Mouse (Mus musculus) CD4-positive helper T cell, adult 2 months (primary cell): ENCODE data around the gene Gsap.
"Not testable (repeated sequence)": the region's sequence is repeated elsewhere in the genome, so short reads cannot be mapped to it uniquely, and the experiment has no call there.

Experiments
- DNase-seq: peaks from one replicate; pipeline ENCODE4 v3.0.0-alpha.2; 2012; ENCODE audit warnings: low read depth, missing footprints, low spot score

Gene Gsap

DNA sequence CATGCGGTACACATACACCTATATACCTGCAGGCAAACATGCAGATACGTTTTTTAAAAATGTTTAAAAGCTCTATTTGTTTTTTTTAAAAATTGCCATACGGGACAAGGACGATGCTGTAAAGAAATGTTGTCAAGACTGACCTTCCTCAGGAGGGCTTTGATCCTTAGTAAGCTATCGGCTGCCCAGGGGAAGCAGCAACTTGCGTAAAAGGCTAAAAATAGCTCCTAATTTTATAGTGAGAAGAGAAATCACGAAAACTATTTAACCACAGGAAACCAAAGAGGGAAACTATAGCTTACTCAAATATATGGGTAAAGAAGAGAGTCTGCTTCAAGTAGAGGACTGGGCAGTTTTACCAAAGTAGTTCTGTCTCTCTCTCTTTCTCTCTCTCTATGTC, 74.7 kb downstream of the Gsap start:
- DNase-seq, result no peak

DNA sequence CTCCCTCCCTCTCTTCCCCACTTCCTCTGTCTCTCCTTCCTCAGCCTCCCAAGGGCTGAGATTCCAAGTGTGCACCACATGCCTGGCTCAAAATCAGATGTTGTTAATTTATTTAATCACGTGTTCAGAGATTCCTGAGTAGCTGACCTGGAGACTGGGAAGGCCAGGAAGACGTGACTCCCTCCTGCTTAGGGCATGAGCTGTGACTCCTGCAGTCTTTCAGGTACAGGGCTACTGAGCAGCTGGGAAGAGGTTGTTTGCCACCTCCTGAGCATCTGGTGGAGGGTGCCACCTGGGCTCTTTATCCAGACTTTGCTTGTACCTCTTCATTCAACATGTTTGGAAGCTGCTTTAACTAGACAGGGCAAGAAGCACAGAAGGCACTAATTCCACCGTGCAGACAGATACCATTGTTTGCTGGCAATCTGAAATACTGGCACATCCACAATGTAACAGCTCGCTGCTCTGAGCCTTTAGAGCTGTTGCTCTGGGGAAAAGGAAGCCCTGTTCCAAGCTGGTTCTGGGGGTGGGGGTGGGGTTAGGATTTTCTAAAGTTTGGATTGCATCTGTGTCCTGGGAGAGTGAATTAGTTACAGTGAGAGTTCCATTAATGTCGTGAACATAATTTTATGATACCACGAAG, 75.3 kb downstream of the Gsap start:
- DNase-seq, result no peak

DNA sequence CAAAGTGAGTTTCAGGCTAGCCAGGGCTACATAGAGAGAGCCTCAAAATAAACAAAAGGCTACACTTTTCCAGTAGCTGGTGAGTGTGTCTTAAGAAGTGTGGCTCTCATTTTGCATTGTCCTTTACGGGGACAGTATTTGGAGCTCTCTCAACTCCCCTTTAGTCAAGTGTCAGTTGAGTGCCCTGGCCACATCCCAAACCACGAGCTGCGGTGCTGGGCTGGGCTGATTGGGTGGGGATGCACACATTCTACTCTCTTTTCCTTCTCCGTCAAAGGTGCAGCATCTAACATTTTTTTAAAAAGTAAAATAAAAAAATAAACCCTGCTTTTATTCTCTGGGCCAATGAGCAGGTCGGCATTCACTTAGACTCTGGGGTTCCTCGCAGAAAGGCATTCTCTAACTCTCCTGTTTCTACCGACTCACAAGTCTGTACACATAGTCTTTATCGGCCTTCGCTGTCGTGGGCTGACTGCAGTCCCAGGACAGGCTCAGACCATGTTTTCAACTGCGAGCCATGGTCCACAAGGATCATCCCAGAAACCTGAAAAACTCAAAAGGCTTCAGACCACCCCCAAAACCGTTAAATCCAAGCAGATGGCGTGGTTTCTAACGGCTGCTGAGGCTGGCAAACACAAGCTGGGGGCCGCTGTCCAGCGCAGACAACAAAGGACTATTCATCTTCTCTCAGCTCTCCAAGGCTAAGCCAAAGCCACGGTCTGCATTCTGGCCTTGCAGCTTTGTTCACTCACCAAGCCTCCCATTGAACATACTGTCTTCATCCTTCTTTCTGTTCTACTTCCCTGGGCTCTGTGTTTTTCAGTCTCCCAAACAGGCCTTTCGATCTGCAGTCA, 77.4 kb downstream of the Gsap start:
- no peak for DNase-seq

DNA sequence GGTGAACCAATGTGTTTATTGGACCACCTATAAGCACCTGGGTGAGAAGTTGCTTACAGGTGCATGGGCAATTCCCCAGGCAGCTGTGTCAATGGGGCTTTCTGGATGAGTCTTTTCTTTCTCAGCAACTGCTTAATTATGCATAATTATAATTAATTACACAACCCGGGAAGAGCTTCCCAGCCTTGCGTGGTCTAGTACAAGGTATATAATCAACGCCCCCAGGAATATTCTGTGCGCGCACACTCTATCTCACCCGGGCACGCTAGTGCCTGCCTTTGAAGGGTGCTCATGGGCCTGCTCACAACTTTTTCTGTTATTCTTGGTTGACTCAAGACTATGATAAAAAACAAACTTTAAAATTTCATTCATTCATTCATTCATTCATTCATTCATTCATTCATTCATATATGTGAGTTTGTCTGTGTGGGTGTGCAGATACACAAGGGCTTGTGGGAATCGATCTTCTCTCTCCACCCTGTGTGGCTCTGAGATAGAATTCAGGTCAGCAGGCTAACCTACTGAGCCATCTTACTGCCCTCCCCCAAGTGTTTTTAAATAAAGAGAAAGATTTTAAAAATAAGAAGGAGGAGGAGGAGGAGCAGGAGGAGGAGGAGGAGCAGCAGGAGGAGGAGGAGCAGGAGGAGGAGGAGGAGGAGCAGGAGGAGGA, 78.4 kb downstream of the Gsap start:
- DNase-seq, result no peak

DNA sequence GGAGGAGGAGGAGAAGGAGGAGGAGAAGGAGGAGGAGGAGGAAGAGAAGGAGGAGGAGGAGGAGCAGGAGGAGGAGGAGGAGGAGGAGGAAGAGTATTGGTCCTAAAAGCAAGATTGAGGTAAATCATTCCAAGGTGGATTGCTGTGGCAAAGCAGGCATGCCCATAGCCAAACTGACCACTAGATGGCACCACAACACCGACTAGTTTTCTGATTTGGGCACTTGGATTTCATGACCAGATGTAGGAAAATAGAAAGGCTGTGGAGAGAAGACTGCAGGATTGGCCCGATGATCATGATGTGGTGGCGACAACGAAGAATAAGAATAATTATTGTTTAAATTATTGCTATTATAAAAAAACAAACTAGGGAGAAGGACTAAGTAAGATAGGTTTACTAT, 79.0 kb downstream of the Gsap start:
- peak; percentile 68 for DNase-seq

DNA sequence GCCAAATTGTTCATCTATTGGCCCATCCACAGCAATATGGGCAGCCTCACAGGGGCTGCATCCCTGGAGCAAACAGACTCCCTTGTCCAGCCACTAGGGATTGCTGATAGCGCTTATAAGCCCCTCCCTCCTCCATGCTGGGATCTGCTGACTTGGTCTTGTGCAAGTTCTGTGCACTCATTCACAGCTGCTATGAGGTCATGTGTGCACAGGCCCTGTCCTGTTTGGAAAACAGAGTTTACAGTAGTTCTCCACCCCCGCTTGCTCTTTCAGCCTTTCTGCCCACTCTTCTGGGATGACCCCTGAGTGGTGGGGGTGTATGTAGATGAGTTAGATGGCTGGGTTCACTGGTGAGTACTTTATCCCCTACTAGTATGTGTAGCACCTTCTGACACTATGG, 81.0 kb downstream of the Gsap start:
- DNase-seq, result peak; percentile 7

DNA sequence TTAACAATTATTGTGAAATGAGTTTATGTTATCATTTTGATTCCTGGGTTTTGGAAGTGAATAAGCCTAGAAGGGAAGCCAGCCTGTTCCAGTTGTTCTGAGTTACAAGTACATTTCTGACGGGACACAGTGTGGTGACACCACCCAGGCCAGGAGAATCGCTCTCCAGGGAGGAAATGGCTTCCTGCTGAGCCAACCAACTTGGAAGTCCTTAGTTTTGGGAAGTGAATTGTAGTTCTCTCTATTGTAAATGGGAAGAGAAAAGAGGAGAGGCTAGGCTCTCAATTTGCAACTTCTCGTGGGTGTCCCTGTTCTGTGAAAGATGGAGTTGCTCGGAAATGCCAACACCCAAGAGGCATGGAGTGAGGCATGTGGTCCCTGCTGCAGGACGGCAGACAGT, 83.4 kb downstream of the Gsap start:
- DNase-seq, result no peak

DNA sequence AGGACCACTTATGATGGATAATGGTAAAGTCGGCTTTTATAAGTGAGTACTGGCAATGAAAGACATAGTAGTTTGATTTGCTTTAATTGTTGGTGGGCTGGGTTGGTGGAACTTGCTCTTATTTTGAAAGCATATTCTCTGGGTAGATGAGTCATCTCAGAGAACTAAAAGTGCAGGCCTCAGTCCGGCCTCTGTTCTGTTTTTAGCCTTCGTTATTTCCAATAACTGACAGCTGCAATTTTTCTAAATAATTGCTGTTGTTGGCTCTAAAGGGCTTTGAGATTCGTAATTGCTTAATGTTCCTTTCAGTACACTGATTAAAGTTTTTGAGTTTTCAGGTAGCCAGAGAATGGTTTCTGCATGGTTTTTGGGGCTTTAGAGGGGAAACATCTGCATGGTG, 84.7 kb downstream of the Gsap start:
- no peak for DNase-seq

DNA sequence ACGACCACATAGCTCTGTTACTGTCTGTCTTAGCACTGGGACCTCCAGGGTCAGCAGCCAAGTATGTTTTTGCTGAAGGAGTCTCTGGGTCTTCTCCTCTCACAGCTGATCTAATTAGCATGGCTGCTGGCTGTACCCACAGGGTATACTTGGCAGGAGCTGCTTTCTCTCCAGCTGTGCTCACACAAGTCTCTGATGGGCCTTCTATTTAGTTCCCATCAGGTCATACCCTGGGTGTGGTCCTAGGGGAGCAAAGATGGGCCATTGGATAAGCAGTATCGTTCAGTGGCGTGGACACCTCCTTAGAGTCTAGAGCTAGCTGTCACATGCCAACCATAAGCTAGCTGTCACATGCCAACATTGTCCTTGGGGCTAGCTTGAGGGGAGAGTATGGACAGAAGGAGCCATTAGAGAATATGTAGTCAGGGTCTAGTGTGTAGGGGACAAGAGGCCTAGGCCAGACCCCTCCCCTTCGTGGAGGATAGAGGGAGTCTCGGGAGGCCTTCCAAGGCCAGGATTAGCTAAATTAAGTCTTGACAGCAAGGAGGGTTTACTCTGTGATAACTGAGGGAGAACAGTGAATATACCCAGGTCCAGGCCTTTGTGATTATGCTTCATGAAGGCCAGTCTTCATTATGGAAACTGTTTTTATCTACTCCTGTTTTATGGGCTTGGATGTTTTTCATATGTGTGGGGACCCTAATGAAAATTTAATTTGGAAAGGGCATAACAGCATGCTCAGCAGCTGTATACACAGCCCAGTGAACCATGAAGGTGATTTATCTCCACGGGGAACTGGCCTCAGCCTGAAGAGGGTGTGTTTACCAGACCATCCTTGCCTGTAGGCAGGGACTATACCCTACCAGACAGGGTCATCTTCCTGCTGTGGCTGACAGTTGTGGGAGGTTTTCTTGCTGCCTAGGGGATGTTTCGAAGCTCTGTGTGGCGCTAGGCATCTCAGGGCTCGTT, 85.6 kb downstream of the Gsap start:
- DNase-seq, result no peak

DNA sequence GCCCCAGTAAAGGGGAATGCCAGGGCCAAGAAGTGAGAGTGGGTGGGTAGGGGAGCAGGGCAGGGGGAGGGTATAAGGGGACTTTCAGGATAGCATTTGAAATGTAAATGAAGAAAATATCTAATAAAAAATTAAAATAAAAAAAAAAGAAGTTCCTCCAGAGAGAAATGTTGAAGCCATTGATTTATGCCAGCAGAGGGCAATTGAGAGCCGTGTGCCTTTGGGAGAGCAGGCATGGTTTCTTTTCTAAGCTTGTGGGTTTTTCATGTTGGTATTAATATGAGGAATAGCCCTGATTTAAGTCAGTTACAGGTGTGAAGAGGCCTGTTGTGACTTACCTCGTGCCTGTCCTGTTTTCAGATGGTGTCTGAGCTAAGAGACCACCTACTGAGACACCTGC, 91.6 kb downstream of the Gsap start:
- not testable (repeated sequence) for DNase-seq

DNA sequence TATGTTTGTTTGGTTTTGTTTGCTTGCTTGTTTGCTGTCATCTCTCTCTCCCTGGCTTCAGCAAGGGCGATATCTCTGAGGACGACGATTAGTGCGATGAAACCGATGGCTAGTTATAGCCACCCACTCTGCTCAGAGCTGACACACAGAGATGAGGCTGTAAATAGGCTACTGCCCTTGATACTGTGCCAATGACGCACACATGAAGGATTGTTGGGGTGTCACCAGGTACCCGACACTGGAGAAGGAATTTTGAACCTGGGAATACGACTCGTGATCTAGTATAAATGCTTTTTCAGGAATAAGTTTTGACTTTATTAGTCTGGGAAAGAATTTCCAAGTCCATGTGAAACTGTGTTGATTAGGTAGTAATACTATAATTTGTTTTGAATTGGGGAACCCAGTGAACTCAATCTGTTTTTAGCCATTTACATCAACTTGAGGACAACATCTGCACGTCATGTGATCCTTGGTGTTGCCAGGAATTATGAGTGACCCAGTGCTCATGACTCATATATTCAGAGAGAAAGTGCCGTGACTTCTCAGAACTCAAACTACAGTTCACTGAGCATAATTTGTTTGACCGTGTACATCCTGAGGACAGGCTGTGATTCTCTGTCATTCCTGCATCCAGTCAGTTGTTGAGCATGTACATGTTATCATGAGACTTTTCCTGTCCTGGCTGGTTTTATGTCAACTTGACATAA, 97.5 kb downstream of the Gsap start:
- DNase-seq, result no peak

DNA sequence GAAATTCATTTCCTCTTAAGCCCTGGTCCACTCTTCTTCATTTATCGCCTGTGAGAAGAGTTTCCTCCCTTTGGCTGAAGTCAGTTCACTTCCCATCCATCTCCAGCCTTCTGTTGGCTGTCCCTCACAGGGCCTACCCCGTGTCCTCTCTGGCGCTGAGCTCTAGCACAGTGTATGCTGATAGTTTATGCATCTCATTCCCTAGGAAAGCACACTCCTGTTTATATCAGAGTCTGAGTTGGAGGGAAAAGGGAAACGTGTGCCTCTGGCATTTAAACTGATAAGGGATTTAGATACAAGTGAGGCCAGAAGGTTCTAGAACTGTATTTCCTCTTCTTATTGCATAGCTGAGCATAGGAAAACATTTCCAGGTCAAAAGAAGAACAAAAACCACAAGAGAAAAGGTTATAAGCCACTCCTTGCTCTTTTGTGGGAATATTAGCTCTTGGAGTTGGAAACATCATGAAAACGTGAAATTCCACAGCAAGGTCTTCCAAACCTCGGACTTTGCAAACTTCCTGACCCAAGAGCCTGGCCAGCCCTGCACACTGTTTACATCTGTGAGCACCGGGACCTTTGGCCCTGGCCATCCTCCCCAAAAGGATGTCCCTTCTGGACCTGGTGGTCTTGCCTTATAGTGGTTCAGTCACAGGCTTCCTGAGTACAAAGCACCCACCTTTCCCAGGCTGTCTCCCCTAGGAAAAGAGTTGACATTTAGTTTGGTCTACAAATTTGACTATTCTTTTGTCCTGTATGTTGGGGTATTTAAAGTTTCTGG, 102.8 kb downstream of the Gsap start:
- no peak for DNase-seq

DNA sequence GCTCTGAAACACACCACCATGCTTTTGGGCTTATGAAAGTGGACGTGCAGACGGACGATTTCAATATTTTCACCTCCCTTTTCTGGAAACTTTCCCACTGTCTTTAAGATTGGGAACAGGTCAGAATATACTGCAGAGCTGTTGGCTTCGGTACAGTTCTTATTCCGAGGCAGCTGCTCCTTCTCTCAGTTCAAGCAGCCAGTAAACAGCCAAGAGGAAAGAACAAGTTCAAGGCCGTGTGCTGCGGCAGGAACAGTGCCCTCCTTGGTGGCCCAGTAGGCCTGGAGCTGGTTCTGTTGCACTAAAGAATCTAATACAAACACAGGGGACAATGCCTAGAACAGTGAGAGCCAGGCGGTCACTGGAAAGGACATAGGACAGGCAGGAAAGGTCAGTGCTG, 104.5 kb downstream of the Gsap start:
- no peak for DNase-seq

DNA sequence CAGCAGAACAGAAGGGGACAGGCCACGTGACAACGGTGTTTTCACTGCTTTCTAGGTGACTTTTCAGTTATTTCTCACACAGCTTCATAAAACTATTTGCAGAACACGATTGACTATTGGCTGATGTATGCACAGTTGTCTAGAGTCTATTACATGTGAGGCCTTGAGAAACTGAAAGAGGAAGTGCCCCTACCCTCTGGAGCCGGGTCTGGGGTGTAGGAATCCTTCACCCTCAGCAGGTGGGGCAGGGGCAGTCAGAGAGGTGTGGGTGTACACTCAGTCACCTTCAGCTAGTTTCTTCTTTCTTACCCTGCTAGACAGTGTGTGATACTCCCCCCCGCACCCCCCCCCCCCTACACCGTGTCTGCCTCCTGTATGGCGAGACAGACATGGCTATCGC, 109.6 kb downstream of the Gsap start:
- no peak for DNase-seq

DNA sequence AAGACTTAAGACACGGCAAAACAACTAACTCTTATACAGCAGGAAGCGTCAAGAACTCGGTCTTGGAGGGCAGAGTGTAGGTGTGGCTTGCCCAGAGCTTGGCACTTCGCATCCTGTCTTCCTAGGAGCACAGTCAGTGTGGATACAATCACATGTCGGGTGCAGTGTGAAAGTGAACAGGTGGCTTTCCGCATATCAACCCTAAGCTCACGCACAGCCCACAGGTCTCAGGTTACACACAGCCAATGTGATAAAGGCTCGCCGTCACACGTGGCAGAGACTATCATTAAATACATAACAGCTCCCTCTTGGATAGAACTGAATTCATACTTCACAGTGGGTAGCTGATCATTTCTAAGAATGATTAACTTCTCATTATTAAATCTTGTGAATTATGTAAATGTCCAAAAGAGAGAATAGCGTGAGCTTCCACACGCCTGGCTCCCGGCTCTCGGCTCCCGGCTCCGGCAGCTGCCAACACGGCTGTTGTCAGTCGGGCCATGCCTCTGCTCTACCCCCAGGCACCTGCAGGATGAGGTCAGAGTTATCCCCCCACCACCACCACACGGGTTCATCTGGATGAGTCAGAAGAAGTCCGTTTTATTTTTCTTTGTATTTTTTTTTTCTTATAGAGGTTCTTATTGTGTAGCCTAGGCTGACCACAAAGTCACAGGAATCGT, 113.2 kb downstream of the Gsap start:
- no peak for DNase-seq

DNA sequence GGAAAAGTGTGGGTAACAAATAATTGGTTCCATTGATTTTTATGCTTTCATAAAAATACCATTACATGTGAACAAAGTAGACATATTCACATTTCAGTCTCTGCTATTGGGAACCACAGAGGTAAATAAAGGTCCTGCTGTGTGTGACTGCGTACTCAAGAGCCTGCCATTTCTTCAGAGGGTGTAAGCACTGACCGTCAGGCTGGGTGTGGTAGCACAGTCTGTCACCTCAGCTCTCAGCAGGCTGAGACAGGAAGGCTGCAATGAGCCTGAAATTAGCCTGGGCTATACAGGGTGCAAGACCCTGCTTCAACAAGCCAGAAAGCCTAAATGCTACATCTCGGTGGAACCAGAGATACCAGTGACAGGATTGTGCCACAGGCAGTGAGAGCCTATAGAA, 114.0 kb downstream of the Gsap start:
- DNase-seq, result no peak

DNA sequence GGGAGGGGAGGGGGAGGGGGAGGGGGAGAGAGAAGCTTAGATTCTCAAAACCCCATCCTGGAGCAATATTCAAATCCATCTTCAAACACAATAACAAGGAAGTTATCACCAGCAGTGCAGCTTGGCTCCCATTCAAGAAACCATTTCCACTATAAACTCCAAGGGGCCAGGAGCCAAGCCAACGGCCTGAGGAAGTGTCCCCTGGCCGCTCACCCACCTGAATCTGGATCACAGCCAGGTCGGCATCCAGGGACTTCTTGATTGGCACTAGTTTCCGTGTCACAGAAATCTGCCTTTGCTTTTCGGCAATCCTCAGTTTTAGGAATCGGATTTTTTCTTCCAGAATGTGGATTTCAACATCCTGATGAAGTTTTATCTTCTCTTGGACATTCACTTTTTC, 115.0 kb downstream of the Gsap start:
- DNase-seq, result no peak

DNA sequence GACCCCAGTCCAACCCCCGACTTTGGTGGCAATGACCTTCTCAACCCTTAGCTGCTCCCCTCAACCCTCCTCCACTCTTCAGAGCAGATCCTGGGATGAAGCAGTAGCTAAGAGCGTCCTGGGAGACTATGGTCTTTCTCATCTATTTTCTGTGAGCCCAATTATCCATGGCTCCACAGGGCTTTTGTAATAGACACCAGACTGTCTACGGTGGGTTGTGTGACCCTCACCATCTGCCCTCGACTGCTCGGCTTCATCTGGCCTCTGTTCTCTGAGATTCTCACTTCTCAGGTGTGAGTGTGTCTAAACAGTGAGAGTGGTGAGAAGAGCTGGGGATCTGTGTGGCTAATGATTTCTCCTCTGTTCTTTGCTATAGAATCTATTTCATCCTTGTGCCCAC, 121.1 kb downstream of the Gsap start:
- DNase-seq, result no peak

DNA sequence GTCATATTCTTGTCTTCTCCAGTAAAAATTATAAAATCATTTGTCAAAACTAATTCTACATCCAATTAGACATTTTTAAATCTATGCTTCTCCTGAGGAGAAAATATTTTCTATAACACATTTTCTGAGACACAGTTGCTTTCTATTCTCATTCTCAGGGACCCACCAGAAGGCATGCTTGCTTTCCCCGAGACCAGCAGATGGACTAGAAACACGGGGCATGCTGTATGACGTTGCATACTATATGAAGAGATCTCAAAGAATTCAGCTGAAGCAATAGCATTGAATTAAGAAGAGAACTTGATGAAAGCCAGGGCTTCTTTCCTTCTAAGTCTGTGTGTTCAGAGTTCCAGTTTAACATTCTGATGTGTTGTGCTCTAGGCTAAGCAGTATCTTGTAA, 128.6 kb downstream of the Gsap start:
- DNase-seq, result no peak

DNA sequence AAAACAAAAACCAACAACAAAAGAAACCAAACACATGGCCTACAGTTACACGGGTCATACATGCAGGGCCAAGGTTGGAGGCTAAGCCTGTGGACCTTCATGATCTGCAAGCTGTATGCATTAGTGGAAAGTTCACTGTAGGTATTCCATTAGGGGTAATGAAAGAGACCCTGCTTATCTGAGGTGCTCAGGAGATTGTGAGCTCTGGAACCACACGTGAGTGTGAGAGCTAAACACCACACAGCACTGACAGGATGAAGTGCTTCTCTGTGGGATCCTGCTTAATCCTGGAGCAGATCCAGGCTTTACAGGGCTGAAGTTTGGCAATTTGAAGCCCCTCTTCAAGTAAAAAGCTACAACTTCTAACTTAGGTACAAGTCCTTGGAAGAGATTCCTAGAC, 134.1 kb downstream of the Gsap start:
- no peak for DNase-seq
